Mouse (Mus musculus) megakaryocyte, adult 5-6 weeks (primary cell): ENCODE data around the gene Fam204a. TPM values are rescaled to one million over a fixed set of nuclear protein-coding genes. Genes with fewer than 3 reads are reported as not detected.

ENCODE experiments used
- ATAC-seq: 2 replicates; pipeline ENCODE4 v1.8.0; 2016; ENCODE audit warnings: mild to moderate bottlenecking, inconsistent platforms; ENCODE audit not compliant: poor library complexity, severe bottlenecking
- total RNA-seq, 2 experiments: library from RNA; stranded (forward) in 1 of 2; stranded (reverse) in 1 of 2; fragments of 153-499, 151-499 nt in 1 of 2; fragments of 221-1000, 200-1000 nt in 1 of 2; gene quantifications; 2 replicates each; pipeline versions ENCODE4 v1.2.3 to v1.2.4; 2015 to 2017

Gene Fam204a
- total RNA-seq (2015) (22.2 and 26.8 TPM in 2 replicates), total RNA-seq (2017) (51.6 and 61.3 TPM in 2 replicates)

DNA sequence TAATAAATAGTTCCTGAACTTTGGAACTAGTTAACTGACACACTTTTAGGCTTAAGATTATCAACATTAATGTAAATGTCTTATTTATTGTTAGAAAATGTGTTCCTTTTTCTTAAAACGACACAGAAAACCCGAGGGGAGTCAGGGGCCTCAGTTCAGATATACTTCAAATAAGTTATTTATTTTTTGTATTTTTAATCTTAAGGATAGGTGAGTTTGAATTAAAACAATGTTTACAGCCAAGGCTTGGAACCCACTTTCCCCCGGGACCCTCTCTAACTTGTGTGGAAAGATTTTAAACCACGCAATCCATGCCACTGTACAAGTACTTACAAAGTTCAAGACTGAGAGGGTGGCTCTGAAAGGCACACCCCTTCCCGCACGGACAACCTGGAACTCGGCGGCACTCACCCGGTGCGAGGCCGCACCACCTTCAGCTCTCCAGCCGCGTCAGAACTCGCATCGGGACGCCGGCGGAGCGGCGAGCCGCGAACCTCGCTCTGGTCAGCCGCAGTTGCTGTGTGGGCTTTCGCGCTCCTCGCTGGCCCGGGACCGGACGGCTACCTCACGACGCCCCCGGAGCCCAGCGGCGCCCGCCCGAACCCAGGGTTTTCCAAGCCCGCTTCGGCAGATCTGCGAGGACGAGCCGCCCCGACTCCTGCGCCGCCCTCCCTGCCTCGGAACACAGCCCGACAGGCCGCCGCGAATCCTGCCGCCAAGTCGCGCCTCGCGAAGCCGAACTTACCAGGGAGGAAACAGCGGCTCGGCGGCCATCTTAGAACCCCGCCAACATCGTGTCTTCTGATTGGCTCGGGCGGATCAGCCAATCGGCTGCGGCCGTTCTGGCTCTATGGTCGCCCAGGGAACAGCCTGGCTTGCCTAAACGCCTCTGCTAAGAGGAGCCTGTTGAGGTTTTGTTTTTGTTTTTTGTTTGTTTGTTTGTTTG is at the start of gene Fam204a:
Gene Fam204a, minus strand, starts transcription at position 803 of the 946 bp plus-strand sequence.
- peak; percentile 100 for ATAC-seq

DNA sequence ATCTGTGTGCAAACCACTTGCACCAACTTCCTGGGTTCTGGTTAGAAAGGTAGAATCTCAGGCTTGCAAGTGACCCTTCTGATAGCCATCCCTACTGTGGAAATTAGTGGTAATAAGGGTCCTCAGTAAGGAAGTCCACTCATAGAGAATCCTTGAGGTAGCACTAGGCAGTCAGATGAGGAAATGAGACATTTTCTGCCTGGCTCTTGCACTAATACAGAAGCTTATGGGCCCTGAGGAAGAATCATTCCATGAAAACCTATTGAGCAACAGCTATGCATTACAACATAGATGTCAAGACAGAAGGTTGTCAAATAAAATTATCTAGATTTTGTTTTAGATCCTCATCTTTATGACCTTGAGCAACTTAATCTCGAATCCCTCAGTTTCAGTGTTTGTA is 39.3 kb upstream of the Fam204a start:
- ATAC-seq = peak; percentile 70

DNA sequence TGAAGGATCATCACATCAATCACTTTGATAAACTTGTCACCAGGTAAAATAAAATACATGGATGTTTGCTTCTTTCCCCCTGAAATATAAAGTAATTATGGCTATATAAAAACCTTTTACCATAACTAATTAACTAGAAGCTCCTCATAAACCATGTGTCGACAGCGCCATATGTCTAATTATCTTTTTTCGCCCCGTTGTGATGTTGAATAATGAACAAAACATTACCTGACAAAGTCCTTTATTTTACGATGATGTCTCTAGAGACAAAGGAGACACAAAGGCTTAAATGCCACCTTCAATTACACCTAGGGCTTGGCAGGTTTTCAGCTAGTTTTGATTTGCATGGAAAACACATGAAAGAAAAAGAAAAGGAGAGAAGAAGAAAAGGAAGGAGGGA is 34.2 kb upstream of the Fam204a start:
- no peak for ATAC-seq

DNA sequence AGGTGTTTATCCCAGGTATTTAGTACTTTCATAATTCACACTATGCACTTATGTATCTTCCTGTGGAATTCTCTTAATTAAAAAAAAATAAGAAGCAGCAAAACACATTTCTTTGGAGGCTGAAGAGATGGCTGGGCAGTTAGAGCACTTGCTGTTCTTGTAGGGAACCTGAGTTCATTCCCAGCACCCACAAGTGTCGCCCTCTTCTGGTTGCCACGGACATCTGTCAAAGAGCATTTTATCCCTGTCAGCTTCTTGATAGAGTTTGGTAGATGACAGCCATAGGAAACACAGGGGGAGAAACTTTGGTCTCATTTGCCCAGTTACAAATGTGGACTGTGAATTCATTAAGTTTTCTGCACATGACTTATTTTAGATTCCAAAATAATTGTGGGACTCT is 25.5 kb upstream of the Fam204a start:
- no peak for ATAC-seq

DNA sequence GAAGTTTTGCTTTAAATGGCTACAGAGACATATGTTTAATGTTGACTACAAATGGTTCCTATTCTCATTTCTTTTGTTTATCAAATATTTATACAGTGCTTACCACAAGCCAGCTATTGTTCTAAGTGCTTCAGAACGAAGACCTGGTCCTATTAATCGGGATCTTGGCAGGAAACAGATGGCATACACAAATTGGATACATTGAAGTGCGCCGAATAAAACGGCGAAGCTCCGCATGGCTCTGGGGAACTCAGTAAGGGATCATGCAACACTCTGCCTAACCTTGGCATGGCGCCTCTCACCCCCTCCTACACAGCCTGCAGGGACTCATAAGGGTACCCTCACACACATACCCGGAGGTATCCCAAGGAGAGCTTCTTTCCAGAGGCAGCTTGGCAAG is 24.7 kb upstream of the Fam204a start:
- ATAC-seq = no peak

DNA sequence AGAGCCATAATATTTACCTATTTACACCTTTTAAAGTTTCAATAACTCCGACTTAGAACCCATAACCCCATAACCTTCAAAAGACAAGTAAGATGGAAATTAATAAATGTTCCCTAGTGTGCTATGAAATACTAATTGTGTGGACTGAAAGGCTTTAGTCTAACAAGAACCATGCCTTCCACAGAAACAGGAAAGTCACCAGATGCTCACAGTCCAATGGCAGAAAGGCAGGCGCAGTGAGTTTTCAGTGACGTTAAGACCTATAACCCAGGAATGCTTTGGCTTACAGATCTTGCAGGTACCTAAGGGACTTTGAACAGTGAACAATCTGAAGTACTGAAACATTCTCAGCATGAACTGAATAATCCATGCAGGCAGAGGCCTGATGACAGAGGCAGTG is 18.7 kb upstream of the Fam204a start:
- no peak for ATAC-seq

DNA sequence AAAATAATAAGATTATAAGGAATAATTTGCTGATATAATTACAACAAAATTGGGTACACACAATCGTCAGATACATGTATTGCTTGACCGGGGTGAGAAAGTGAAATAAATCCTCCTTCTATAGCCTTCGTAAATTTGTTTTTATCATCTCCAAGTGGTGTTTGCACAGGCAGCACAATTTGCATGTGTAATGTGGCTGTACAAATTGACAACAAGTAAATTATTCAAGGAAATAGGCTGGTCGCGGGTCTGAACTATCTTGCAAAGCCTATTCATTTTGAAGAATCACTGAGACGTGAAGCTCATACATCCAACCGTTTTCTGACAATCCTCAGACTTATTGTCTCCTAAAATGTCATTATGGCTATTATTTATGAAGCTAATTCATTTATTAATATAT is 16.1 kb upstream of the Fam204a start:
- ATAC-seq = no peak

DNA sequence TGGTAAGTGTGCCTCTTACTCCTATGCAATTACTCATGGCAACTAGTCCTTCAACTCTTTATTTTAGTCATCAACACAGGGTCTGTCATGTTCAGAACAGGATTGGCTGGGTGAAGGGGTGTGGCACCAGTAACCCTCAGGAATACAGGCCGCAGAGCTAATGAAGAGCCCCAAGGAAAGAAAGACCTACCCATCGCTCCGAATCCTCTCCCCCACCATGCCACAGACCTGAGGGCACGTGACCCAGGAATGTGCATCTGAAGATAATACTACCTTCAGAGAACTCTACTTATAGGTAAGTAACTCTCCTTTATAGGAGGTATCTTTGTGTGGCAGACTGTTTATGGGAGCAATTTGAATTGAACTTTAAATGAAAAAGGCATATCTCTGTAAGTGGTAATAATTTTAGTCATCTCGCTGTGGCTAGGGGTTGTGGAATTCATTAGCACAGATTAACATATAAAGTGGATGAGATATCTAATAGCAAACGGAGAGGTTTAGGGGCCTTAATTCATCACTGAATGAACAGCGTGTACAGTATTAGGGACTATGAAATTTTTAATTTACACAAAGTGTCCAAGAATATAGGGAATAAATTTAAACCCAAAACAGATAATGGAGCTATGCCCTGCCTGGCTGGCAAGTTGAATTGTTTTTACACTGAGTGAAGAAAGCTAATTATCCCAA is 15.6 kb upstream of the Fam204a start:
- ATAC-seq = no peak

DNA sequence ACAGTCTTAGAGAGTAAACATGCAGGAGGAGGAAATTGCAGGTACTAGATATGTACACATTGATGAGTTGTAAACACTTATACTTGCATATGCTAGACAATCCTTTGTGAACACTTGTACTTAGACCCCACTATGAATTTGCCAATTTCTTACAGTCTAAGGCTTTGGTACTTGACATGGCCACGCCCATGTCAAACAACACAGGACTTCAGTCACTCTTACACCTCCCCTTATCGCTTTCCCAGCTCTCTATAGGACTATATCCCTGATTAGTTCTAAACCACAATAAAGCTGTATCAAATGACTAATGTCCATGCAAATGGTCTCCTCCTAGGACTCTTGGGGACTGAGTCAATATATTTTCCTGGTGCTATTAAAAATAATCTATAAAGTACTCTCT is 5.0 kb upstream of the Fam204a start:
- ATAC-seq = no peak

DNA sequence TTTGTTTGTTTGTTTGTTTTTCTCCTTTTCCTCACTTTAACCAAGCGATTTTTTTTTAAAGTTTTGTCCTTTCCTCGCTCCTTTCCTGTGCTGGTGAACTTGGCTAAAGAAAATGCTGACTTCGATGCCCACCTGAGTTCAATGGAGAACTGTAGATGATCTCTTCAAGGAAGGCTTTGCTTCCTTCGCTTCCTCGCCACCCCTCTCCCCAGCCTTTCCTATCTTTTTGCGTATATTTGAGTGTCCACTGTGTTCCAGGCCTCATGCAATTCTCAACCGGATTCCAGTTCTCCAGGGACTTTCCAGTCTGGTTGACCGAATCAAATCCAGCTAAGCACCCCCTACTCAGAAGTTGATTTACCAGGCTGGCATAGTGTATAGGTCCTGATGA is 339 bp upstream of the Fam204a start:
- ATAC-seq = no peak

DNA sequence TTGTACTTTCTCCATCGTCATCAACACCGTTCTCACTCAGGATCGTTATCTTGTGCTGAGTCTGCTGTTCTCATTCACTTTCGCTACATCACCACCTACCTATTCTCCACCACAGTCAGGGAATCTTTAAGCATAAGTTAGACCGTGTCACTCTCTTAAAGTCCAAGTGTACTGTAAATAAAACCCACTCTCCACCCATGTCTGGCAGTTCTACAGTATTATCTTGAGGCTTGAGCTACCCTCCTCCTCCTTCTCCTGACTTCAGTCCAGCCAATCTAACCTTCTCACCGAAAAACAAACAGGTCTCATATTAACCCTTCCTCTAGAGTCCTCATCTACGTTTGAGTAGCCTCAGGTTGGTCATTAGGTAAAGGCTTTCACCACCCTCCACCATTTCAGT is 7.1 kb downstream of the Fam204a start:
- ATAC-seq = no peak

DNA sequence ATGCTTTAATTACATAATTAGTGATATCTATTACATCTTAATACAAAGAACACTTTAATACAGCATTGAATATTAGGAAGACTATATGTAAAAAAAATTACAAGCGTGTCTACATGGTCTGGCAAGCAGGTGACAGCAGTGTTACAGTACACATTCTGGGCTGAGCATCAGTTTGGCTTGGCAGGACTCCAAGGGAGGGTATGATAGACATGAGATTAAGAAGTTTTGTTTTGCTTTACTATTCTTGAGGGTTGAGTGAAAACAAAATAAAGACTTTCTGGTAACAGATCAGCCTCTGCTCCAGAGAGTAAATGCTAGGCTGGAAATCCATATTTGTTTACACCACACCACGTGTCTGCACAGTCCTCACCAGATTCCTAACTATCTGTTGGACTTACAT is 8.5 kb downstream of the Fam204a start:
- ATAC-seq = no peak

DNA sequence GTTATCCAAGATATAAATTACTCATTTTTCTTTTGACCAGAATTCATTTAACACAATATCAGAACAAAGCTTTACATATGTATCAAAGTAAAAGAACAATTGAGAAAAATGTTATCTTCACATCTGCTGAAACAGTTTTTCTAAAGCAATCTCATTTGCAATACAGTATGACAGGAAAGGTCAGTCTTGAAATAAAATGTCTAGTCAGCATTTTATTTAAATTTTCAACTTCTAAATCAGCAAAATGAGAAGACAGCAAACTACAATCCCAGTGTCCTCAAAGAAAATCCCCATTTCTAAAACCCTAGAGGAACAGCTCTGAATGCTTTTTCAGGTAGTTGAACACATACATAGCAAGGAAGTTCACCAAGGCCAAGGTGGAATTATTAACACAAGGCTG is 18.3 kb downstream of the Fam204a start:
- ATAC-seq = no peak

DNA sequence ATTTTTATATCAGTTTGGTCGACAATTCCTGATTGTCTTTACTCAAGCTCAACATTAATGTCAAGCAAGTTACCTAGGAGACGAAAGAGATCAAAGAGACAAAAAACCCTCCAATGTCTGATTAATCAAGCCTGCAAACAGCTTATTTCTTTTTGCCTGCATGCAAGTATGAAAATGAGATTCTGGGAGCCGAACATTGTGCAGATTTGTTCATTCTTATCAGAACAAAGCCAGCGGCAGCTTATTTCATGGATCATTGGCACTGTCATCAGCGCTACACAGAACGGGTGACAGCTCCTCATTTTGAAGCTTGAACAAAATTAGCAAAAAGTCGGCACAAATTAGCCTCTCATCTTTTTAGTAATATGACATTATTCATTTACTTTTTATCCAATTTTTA is 22.3 kb downstream of the Fam204a start:
- ATAC-seq = no peak

DNA sequence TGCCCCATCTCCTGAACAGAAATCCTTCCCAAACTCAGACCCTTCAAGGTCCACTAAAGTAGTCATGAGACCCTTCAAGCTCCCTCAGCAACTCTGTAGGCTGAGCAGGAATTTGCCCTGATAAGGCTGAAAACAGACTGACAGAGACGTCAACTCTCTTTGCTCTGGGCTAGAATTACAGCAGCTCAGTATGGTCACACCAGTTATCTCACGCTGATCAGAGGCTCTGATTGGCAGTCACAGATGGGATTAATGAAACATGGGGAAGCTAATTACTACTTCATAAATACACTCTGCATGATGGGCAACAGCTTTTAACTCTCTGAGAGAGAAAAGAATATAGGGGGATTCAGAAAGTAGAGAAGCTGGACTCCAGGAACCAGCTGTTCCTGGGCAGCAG is 26.2 kb downstream of the Fam204a start:
- ATAC-seq = no peak

DNA sequence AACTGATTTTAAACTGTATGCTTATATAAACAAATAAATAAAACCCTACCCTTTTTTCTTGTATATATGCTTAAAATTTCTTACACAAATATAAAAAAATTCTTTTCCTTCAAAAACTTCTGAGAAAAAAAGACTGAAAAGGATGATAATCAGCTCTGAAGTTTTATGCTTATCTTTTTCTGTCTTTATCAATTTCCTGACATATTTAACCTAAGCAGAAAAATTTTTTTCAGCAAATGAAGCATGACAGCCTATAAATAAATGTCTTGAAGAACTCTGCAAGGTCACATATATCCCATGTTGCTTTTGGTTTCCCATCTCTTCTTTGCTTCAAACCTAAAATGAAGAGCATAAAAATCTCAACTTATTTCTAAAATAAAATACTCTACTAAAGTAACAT is 27.3 kb downstream of the Fam204a start:
- ATAC-seq = no peak

DNA sequence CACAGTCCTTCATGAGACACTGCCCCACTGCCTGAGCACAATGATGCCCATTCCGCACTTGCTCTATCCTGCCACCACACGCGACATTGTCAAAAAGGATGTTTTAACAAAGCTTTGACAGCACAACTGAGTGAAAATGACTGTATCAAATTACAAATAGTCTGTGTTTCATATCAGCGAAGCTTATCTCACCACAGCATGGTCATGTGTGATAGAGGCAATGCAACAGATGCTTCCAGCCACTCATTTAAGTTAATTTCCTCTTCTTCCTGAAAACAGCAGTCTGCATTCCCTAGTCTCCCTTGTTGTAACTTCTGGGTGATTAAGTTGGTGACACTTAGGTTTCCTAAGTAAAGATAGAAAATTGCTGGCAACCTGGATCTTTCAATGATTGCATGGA is 33.7 kb downstream of the Fam204a start:
- ATAC-seq = no peak

DNA sequence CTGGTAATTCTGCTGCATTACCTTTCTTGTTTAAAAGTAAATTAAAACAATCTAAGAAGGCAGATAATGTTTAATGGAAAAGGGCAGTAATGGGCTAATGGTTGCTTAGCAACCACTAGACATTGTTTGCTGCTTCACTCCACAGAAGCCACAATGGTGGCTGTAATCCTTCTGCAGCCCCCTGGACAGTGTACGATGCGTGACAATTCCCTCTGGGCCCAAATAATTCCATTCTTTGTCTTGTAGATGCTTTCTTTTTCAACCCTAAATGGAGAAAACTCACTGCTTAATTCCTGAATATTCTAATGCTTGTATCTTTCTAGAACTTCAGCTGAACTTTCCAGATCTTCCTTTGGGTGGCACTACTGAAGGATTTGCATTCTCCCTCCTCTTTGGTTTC is 37.3 kb downstream of the Fam204a start:
- no peak for ATAC-seq

DNA sequence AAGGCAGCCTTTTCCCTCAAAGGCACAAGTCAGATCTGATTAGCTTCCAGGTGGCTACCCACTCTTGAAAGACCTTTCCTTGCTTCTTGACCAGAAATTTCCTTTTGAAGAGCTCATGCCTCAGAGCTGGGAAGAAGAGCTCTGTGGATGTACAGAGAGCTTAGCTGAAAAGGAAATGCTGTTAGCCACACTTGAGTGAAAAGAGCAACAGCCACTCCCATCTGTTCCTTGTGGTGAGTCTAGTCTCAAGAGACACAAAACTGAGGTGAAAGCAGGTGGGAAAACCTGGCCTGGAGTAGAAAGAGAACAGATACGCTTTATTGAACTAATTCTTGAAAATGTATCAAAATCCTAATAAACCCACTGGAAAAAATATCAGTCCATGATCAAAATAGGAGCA is 43.6 kb downstream of the Fam204a start:
- peak; percentile 45; the same call in 1 of the 2 replicates for ATAC-seq

DNA sequence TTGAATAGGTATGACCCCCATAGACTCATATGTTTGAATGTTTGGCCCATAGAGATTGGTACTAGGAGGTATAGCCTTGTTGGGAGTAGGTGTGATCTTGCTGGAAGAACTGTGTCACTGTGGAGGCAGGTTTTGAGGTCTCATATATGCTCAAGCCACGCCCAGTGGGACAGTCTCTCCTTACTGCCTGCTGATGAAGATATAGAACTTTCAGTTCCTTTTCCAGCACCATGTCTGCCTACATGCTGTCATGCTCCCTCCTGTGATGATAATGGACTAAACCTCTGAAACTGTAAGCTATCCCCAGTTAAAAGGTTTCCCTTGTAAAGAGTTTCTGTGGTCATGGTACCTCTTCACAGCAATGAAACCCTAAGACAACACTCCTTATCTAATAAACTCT is 44.3 kb downstream of the Fam204a start:
- ATAC-seq = 0 out of 2 replicates have a peak, but pooled peaks have one; percentile 45

DNA sequence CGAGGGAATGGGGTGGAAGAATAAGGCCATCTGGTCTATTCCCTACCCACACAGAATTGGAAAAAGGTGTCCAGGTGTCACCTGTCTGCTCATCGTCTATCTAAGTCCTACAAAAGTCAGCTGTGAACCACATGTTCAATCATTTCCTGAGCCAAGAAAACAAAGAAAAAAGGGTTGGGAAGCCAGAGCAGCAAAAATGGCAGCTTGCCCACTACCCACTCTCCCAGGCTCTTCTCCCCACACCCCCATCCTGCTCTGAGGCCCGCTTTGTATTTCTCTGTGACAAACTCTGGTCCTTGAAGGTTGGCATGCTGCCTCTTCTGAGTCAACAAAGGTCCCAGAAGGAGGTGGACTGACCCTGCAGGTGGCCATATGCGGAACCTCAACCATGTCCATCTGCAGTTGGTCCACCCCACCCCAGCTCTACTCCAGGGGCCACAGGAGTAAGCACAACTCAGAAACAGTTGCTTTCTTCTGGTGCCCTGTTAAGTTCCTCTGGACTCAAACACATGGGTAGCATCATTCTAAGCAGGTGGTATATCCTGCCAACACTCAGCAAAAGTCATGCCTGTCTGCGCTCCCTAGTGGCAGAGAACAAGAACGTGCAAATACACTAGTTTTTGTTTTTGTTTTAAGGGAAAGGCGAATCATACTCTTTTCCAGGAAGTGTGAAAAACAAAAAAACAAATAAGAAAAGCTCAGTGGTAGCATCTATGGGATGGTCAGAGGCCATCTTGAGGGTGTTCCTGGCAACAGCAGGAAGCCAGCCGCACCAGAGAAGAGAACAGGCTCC is 47.5 kb downstream of the Fam204a start:
- ATAC-seq = no peak
